Mouse (Mus musculus) lung, postnatal 25 days (tissue): ENCODE data around the gene Haus8.
"Not testable (repeated sequence)": the region's sequence is repeated elsewhere in the genome, so short reads cannot be mapped to it uniquely, and the experiment has no call there.

ENCODE experiments used
- DNase-seq: peaks from one replicate; pipeline ENCODE4 v3.0.0; 2022; ENCODE audit warnings: low spot score

Haus8 gene

GRCm38 (mm10) chr8:71272286-71273150 is at the start of gene Haus8, which contains the start of gene Myo9b:
Haus8 (minus strand) TSS chr8:71272934.
Myo9b (plus strand) TSS chr8:71272714.
- peak; percentile 98 for DNase-seq

- DNase-seq: not testable (repeated sequence)
These were observed 47.0 kb upstream of the Haus8 start for GRCm38 (mm10) chr8:71319760-71320159.

- DNase-seq: not testable (repeated sequence)
These were observed 45.9 kb upstream of the Haus8 start for GRCm38 (mm10) chr8:71318610-71319009.

- no peak for DNase-seq
These were observed 43.8 kb upstream of the Haus8 start for GRCm38 (mm10) chr8:71316486-71317031.

GRCm38 (mm10) chr8:71315972-71316371 is 43.2 kb upstream of the Haus8 start:
- no peak for DNase-seq

- no peak for DNase-seq
These were observed 41.2 kb upstream of the Haus8 start for GRCm38 (mm10) chr8:71313951-71314350.

- peak; percentile 55 for DNase-seq
These were observed 40.0 kb upstream of the Haus8 start for GRCm38 (mm10) chr8:71312700-71313099.

GRCm38 (mm10) chr8:71310446-71310845 is 37.7 kb upstream of the Haus8 start:
- peak; percentile 65 for DNase-seq

- no peak for DNase-seq
These were observed 35.2 kb upstream of the Haus8 start for GRCm38 (mm10) chr8:71307913-71308312.

- DNase-seq: no peak
These were observed 34.6 kb upstream of the Haus8 start for GRCm38 (mm10) chr8:71307371-71307770.

- DNase-seq: no peak
These were observed 33.3 kb upstream of the Haus8 start for GRCm38 (mm10) chr8:71305988-71306387.

GRCm38 (mm10) chr8:71303632-71304031 is 30.9 kb upstream of the Haus8 start:
- peak; percentile 43 for DNase-seq

GRCm38 (mm10) chr8:71302788-71303187 is 30.1 kb upstream of the Haus8 start:
- no peak for DNase-seq

- DNase-seq: no peak
These were observed 27.0 kb upstream of the Haus8 start for GRCm38 (mm10) chr8:71299716-71300115.

GRCm38 (mm10) chr8:71297439-71297838 is 24.7 kb upstream of the Haus8 start:
- no peak for DNase-seq

GRCm38 (mm10) chr8:71296784-71297183 is 24.1 kb upstream of the Haus8 start:
- DNase-seq: no peak

- peak; percentile 34 for DNase-seq
These were observed 23.5 kb upstream of the Haus8 start for GRCm38 (mm10) chr8:71296188-71296621.

GRCm38 (mm10) chr8:71293930-71294329 is 21.2 kb upstream of the Haus8 start:
- DNase-seq: not testable (repeated sequence)

GRCm38 (mm10) chr8:71291351-71291750 is 18.6 kb upstream of the Haus8 start:
- DNase-seq: no peak

- no peak for DNase-seq
These were observed 18.2 kb upstream of the Haus8 start for GRCm38 (mm10) chr8:71290911-71291310.

GRCm38 (mm10) chr8:71290211-71290610 is 17.5 kb upstream of the Haus8 start:
- no peak for DNase-seq

GRCm38 (mm10) chr8:71289098-71289497 is 16.4 kb upstream of the Haus8 start:
- peak; percentile 55 for DNase-seq

GRCm38 (mm10) chr8:71288441-71288949 is 15.8 kb upstream of the Haus8 start:
- no peak for DNase-seq
